Mouse (Mus musculus) layer of hippocampus, adult 18-20 months (tissue): Measurements from ENCODE around the gene Ctsd. TPM values are rescaled to one million over a fixed set of nuclear protein-coding genes. Genes with fewer than 3 reads are reported as not detected.
A peak's percentile ranks its signal among the peaks of the same experiment; 100 is the strongest.

Source experiments
- DNase-seq, 2 experiments: peaks; one replicate each; pipeline ENCODE4 v3.0.0; 2022; ENCODE audit warnings: low spot score in 2 of 2
- total RNA-seq, 2 experiments: library from RNA; stranded (reverse); gene quantifications; 2 replicates each; pipeline ENCODE4 v1.2.3; 2021

The Ctsd gene
- total RNA-seq, 2 experiments from 2014 or later, result 303 to 349 TPM

DNA sequence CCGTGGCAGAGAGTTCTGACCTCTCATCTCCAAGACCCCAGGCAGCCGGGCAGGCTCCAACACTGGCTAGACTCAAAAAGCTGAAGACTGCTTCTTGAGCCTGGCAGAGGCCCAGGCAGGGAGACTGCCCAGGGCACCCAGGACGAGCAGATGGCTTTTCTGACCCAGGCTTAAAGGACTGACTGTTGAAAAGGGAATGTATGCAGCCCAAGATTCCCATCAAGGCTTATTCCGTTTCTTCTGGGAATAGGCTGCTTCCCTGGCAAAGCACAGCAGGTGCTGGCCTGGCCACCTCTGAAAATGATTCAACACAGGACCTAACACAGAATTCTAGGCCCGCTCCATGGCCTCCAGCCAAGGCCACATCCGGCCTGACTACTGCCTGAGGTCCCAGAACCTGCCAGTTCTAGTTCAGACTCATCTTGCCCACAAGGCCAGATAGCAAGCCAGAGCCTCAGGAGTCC lies 12.5 kb downstream of the Ctsd start:
- no peak for DNase-seq

DNA sequence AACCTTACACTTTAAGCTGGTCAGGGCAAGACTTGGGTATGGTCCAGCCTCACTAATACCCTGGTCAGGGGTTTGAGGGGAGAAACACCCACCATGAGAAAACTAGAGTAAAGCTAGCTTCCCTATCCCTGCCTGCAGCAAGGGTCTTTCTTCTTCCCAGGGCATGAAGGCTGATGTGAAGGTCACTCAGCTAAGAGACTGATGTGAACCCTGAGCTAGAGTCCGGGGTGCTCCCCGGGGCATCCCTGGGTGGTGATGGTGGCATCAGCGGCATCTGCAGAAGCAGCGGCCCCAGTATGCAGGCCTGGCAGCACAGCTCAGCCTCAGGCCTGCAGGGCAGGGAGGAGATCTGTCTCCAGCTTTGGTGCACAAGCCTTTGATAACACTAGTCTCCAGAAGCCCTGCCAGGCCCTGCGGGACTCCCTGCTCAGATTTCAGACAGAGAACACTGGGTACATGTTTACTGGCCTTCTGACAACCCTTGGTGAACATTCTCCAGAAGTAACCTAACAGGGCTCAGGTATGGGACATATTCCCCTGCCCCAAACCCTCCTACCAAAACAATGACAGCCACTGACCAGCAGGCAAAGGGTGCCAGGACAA lies 13.3 kb downstream of the Ctsd start:
- DNase-seq, result no peak

DNA sequence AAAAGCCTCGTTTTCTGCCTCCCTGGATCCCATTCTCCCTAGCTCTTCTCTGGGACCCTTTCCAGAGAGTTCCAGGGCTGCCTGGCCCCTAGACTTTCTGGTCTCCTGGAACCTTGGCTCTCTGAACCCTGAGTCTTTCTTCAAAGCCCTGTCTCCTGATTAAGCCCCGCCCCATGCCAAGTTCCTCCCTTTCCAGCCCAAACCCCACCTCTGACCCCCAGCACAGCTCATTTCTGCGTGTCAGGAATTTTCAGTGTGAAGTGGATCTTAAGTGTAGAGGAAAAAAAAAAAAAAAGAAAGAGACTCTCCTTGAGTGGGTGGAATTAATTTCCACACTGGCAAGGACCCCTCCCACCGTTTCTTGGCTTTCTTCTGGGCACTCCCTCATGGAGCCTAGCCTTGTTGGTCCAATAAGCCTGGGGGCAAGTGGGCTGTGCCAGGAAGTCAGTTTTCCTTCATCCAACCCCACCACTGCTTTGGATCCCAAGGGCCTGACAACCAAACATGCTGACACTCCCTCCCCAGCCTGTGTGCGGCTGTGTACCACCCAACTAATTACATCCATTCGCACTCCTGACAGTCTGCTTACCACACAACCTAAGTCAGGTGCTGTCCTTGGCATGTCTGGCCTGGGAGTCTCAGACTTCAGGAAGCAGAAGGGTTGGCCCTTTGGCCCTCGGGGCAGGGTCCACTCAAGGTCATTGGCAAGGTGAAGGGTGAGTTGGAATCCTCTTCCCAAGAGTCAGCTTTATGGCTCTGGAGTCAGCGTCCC lies 14.0 kb downstream of the Ctsd start, which contains the start of gene Ifitm10:
Gene Ifitm10 (minus strand): TSS at position 113 of the 772 bp plus-strand sequence.
- DNase-seq, result no peak

DNA sequence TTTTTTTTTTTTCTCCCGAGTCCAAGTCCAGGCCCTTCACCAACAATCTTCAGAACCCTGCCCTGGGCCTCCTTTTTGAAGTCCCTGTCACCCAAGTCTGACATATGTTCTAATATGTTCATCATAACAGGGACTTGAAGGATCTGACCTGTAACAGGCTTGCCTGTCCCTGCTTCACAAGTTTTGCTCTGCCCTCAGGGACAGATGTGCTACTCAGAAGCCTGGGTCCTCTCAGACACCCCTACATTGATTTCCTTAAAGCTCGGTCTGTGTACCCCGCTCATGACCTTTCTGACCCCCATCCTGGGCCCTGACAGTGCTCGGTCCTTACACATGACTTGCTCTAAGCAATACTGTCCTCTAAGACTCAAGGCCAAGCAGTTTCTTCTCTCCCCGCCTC lies 14.8 kb downstream of the Ctsd start:
- no peak for DNase-seq

DNA sequence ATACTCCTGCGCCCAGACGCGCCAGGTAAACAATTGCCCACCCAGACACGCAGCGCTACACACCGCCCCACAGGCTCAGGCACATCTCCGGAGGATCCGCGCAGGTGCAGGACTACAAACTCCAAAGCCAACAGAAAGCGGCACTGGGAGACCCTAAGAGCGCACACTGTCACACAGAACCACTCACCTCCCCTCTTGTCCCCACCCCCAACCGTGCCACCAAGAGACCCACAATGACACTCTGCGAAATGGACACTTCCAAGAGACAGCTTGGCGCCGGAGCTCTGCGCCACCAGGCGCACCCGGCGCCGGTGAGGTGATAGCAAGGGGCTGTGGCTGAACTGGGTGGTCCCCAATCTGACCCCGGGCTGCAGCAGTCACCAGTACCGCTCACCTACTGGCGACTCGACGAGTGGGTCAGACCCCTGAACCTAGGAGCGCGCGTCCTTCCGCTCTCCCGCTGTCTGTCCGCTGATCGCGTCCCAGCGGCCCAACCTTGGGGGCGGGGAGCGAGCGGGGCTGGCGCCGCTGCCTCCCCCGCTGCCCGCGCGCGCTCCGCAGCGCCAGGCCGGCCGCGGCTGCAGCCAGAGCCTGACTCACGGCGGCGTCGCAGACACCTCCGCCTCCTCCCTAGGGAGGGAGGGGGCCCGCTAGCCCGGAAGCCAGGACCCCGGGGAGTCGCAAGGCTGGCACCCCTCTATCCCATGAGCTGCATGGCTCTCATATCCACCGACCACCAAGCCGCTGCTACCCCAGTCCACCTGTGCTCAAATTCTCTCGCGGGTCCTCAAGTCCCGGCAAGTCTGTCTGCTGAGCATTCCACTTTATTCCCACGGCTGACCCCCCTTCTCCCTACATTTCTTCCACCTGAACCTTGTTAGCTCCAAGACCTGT lies 15.8 kb downstream of the Ctsd start:
- no peak for DNase-seq

DNA sequence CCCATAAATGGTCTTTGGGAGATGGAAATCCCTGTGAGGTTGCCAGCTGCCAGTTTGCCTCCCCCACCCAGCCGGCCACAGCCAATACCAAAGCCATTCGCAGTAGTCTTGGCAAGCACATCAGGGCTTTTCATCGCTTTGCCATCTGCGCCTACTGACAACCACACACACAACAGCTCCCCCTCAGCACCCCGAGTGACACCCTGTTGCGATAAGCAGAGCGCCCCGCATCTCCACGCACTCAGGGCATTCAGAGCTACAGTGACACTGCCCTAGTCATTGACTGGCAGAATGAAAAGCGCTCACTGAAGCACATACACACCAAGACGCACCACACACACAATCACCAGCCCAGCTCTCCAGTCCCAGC lies 16.5 kb downstream of the Ctsd start:
- DNase-seq, result peak; percentile 80 to 89

DNA sequence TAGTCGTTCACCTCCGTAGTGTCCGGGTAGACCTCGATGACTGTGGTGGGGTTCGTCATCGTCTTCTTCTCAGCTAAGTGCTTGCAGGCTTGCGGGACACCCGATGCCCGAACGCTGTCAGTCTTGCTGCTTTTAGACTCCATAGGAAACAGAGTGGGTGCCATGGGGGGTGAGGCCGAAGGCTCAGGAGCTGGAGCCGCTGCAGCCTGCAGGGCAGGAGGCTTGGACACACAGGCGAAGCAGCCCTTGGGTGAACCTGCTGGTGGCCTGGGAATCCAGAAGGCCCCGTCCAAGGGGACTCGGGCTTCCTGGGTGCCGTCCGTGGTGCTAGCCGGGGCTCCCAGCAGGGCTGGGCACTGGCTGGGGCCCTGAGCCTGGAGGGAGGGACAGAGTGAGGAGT lies 16.9 kb downstream of the Ctsd start:
- DNase-seq, result no peak

DNA sequence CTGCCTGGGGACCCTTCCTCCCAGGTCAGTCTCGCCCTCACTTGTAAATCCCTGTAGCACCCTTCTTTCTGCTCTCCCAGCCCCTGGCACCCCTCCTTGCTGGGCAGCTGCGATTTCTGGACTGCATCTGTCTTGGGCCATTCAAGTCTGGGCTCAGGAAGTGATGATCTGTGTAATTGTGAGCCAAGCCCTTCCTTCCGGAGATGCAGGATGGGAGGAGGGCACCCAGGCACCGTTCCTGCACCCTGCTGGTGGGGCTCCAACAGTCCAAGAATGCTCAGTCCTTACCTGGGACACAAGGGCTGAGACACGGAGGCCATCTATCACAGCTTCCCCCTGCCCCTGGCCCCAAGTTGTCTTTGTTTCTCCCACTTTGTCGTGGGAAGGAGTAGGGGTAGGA lies 18.0 kb downstream of the Ctsd start:
- DNase-seq, result no peak

DNA sequence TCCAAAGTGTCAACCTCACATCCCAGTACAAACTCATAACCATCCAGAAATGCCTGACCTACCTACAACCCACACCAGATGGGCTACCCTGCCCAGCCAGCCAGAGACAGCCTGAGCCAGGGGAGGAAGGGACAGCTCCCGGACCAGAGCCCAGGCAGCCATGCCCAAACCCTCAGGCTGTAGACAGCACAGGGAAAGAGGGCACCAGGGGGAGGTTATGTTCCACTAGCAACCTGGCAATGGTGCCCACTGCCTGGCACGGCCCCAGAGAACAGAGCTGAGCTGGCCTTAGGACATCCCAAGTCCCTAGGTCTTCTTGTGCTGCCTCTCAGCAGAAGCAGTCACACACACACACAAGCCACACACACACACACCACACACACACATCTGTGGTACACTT lies 19.0 kb downstream of the Ctsd start:
- no peak for DNase-seq

DNA sequence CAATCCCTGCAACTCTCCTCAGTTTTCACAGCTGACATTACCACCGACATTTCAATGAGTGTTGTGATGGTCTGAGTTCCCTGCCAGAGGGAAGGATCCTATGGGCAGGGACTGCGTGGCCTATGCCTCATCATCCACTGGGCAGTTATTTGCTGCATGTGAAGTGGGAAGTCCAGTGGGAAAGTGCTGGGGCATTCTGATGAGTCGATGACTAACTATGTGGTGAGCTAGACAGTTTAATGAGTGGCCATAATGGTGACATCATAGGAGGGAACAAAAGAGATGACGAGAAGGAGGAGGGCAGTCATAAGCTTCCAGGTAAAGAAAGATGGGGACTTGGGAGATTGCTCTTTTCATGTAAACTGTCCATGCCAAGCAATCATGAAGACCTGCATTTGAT lies 24.7 kb downstream of the Ctsd start:
- DNase-seq, result no peak

DNA sequence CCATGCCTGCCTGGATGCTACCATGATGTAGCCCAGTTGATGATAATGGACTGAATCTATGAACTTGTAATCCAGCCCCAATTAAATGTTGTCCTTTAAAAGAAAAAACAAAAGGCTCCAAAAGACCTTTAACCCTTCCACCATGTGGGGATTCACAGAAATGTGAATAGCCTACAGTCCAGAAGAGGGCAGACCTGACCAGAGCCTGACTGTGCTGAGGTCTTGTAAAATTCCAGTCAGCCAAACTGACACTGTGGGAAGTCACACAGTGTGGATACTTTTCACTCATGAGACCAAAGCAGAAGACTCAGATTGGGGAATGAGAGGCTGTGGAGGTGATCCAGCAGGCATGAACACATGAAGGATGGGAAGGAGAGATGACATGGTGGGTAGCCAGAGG lies 27.1 kb downstream of the Ctsd start:
- DNase-seq, result no peak

DNA sequence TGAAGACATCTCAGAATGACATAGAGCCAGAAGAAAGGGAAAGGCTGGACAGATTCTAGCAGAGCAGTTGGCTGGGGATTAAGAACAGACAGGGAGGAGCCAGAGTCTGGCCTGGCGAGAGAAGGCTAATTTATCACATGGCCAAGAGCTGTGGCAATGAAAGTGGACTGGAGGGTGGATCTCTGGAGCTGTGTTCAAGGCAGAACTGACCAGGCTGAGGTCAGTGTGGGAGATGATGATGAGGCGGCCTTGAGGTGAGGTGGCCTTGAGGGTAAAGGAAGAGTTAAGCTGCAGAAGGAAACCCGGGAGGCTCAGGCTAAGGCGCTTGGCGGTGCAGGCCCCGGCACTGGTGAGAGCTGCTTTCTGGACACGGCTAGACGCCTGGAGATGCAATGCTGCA lies 28.7 kb downstream of the Ctsd start:
- no peak for DNase-seq

DNA sequence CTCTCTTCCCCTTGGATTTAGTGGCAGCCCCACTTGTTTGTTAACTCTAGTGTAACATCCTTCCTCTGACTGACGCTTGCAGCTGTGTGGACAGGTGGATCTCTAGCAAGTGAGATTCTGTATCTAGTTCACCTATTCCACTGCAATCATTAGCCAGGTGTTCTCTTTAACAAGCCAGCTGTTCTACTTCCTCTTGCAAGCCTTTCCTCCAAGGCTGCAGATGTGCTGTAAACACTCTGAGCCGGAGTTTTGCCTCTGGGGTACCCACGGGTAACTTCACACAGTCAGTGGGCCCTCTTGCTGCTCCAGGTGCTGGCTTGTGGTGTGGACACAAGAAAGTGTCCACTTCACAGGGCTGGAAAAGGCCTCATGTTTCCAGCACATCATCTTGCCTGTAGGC lies 30.3 kb downstream of the Ctsd start:
- DNase-seq, result no peak

DNA sequence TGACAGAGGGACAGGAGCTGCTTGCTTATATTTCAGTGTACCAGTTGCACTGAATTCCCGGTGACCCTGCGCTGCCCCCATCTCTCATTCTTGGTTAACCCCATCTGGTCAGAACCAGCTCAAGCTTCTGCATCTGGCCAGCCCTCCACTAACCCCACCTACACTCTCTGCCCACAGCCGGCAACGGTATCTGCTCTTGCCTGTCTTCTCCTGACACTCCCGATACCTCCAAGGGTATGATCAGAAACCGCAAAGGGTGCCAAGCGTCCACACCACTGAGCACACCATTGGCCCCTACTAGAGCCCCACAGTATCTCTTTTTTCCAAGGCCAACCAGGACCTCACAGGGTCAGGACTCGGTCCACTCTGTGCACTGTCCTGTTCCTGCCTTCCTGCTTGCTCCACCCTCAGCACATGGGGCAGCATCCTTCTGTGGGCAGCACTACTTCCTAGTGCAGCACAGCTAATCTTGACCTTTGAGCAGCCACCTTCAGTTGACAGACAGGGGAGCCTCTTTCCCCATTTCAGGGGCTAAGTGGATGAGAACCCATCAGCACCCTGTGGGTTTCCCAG lies 33.1 kb downstream of the Ctsd start:
- DNase-seq, result no peak

DNA sequence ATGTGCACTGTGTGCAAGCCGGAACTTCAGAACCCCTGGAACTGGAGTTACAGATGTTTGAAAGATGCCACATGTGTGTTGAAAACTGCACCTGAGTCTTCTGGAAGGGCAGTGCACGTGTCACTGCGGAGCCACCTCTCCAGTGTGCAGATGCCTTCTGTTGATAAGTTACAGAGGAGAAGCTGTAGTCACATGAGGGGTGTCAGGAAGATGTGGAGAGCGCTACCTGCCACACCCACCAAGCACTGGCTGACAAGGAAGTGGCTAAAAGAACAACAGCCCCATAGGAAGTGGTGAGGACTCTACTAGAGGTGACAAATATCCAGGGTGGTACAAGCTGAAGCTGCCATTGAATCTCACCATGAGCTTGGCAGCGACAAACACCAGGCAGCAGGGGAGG lies 34.0 kb downstream of the Ctsd start:
- no peak for DNase-seq

DNA sequence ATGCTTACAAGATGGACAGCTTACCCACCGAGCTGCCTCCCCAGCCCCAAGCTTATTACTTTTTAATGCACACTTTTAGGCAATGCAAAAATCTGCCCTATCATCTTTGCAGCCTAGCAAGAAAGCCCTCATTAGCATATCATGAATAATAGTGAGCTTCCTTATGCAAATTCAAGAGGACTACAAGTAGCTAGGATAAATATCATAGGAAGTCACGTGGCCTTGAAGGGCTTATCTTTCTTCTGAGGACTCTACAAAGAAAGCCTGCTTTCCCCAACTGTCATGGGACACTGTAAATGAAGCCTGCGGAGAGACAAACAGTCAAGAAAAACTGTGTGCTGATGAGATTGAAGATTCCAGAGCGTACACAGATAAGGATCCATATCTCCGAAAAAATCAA lies 36.3 kb downstream of the Ctsd start:
- DNase-seq, result no peak

DNA sequence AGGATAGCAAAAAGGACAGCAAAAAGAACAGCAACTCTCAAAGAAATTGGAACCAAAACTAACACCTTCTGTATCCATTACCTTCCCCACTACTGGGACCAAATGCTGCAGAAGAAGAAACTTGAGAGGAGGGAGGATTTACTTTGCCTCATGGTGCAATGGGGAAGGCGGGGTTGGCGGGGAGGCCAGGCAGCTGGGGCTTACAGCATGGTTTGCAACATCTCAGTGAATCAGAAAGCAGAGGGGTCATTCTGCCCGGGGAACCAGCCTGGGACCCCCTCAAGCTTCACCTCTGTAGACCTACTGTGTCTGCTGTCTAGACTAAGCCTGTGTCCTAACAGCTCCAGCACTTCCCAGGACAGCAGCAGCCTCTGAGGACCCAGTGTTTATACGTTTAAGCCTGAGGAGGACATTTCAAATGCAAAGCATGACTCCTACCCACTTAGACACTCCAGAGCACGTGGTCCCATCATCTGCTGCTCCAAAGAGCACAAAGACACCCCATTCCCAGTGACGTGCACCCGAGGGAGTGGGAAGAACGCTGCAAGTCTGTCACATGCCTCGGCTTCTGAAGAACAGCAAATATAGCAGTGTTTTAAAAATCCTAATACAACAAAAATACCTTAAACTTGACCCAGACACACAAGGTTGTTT lies 38.4 kb downstream of the Ctsd start:
- peak; percentile 60 to 78 for DNase-seq

DNA sequence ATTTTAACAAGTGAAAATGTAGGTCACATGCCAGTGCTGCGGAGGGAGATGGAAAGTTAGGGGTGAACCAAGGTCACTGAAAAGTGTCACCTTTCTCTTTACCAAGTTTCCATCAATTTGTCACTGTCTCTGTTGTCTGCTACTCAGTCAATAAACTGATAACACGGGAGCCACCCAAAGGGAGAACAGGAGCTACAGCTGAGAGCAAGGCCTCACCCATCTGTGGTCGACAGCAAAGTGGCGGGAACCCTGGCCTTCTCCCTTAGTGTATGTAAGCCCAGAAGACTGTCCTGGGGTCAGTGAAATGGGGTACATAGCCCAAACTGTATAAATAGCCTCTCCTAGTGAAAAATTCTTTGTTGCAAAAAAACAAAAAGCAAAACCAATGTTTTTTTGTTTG lies 40.3 kb downstream of the Ctsd start:
- no peak for DNase-seq

DNA sequence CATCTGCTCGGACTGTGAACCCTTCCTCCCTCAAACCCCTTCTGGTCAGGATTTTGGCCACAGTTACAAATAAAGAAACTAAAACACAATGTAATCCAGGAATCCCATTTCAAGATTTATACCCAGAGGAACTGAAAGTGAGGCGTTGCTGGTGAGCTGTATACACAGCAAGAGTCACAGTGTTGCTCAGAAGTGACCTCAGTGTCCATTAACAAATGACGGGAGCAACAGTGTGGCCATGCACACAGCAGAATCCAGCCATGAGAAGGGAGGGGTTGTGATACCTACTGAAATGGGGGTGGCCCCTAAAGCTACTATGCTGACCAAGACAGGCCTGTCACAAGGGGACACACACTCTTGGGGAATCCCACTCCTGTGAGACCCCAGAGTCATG lies 45.6 kb downstream of the Ctsd start:
- no peak for DNase-seq

DNA sequence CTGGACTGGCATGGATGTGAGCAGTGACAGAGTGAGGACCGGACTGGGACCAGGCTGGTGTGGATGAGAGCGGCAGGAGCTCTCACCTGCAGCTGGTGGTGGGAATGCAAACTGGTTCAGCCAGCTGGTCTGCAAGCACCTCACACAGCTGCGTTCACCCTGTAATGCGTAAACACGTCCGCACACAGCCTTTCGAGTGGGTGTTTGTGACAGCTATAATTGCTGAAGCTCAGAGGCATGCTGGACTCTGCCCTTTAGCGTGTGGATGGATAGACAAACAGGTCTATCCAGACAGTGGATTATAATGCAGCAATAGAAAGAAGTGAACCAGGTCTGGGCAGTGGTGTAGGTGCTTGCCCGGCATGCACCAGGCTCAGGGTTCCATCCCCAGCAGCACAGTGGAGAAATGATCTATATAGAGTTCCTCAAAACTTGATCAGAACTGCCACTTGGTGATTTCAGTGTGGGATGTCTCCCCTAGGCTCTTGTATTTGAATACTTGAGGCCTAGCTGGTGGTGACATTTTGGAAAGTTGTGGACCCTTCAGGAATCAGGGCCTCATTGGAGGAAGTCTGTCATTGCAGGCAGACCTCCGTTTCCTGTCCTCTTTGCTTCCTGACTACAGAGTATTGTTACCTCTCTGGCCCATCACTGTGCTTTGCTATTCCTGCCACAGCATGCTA lies 46.1 kb downstream of the Ctsd start:
- no peak for DNase-seq
